Mouse (Mus musculus) myocyte (in vitro differentiated cells): ENCODE measurements around the gene Gm14190.
"Not testable (repeated sequence)": the region's sequence is repeated elsewhere in the genome, so short reads cannot be mapped to it uniquely, and the experiment has no call there.

Source experiments
- CEBPB ChIP-seq: IDR thresholded peaks from 2 replicates; pipeline ENCODE4 v1.6.1; 2011; ENCODE audit warnings: mild to moderate bottlenecking, moderate library complexity; ENCODE audit not compliant: poor library complexity, insufficient read depth, severe bottlenecking
- E2F4 ChIP-seq: IDR thresholded peaks from one replicate; pipeline ENCODE4 v1.6.1; 2011; ENCODE audit warnings: mild to moderate bottlenecking, control low read depth, moderate library complexity; ENCODE audit not compliant: insufficient read depth
- MAX ChIP-seq: IDR thresholded peaks from one replicate; pipeline ENCODE4 v1.6.1; 2011; ENCODE audit warnings: low read depth, mild to moderate bottlenecking, control low read depth
- MYOD1 ChIP-seq, 3 experiments: IDR thresholded peaks; one replicate each; pipeline ENCODE4 v1.6.1; 2011; ENCODE audit warnings: control low read depth in 2 of 3, low read depth in 2 of 3, mild to moderate bottlenecking in 2 of 3, moderate library complexity in 1 of 3; ENCODE audit not compliant: insufficient read length in 2 of 3, control insufficient read depth in 1 of 3
- POLR2A ChIP-seq: IDR thresholded peaks from one replicate; pipeline ENCODE4 v1.6.1; 2011; ENCODE audit warnings: low read depth, mild to moderate bottlenecking, control low read depth, moderate library complexity; ENCODE audit not compliant: insufficient read length
- POLR2AphosphoS2 ChIP-seq: IDR thresholded peaks from one replicate; pipeline ENCODE4 v1.6.1; 2011; ENCODE audit warnings: low read depth, control low read depth; ENCODE audit not compliant: insufficient read length
- REST ChIP-seq: IDR thresholded peaks from one replicate; pipeline ENCODE4 v1.6.1; 2011; ENCODE audit warnings: mild to moderate bottlenecking, control low read depth, moderate library complexity; ENCODE audit not compliant: insufficient read depth, insufficient read length
- SRF ChIP-seq: IDR thresholded peaks from one replicate; pipeline ENCODE4 v1.6.1; 2011; ENCODE audit warnings: low read depth; ENCODE audit not compliant: control insufficient read depth, insufficient read length
- TCF12 ChIP-seq: IDR thresholded peaks from one replicate; pipeline ENCODE4 v1.6.1; 2011; ENCODE audit warnings: mild to moderate bottlenecking, control low read depth; ENCODE audit not compliant: poor library complexity, insufficient read depth, severe bottlenecking
- TCF3 ChIP-seq: IDR thresholded peaks from one replicate; pipeline ENCODE4 v1.6.1; 2011; ENCODE audit warnings: low read depth, control low read depth; ENCODE audit not compliant: insufficient read length
- USF1 ChIP-seq: IDR thresholded peaks from one replicate; pipeline ENCODE4 v1.6.1; 2011; ENCODE audit warnings: low read depth, mild to moderate bottlenecking, control low read depth, moderate library complexity

DNA sequence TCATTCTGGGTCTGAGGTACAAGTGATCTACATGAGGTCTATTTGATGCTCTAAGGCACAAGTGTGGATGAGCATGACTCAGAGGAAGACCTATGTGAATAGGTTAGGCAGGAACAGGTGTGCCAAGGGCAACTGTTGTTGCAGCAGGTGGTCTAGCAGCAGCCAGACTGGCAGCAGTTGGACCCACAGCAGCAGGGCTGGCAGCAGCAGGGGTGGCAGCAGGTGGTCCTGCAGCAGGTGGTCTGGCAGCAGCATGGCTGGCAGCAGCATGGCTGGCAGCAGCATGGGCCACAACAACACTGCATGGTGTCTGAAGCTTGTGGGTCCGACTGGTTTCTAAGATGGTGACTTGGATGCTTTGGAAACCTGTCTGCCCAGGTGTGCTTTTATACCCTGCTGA, 5.3 kb downstream of the Gm14190 start:
- TF ChIP-seq E2F4, POLR2A, POLR2AphosphoS2, TCF12, USF1, MAX, REST, CEBPB, SRF: not testable (repeated sequence)
- TF ChIP-seq TCF3 (peak; percentile 18), MYOD1 (IDR thresholded peaks at IDR 0.05; ENCODE audit: control insufficient read depth in 1 of 3, insufficient read length in 2 of 3, low read depth in 2 of 3) (peak in 2 of 3 experiments; percentile 23 to 56)
